Mouse (Mus musculus): ENCODE data around the gene Tmem51.

- TF ChIP-seq POLR2AphosphoS2 (IDR thresholded peaks at IDR 0.05; ENCODE audit: insufficient read length, low read depth), result no peak
- no peak for TF ChIP-seq POLR2A (IDR thresholded peaks at IDR 0.05; ENCODE audit: insufficient read length, low read depth)
- TF ChIP-seq MAX (IDR thresholded peaks at IDR 0.05; ENCODE audit: low read depth), result no peak
- no peak for TF ChIP-seq USF1 (IDR thresholded peaks at IDR 0.05; ENCODE audit: low read depth)
- TF ChIP-seq REST (IDR thresholded peaks at IDR 0.05; ENCODE audit: insufficient read depth, insufficient read length), result no peak
Observed at GRCm38 (mm10) chr4:142055600-142055999, 28.5 kb downstream of the Tmem51 start.

All from myocyte (in vitro differentiated cells).